ENCODE assay signal across 9 mouse cellular contexts in the genomic region with DNA sequence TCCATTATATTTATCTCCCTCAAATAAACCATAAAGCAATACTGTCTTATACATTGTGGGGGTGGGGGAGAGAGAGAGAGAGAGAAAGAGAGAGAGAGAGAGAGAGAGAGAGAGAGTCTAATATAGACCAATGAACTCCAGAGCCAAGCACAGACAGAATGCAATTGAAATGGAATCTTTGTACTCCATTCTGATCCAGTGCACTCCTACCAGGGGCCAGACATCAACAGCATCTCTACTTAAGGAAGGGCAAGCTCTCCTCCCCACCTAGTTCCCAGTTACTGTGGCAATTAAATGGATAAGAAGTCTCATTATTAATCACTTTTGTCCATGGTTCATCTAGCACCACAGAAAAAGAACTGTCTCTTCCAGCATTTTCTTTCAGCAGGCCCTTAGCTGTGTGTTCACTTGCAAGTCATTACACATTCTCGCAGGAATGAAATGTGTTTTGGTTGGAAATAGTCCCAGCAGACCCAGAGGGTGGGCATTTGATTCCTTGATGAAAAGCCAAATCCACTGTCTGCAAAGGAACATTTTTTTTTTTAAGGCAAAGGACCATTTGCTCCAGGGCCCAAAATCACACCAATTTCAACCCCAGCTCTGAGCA.
DNase-seq lines count a peak whose midpoint lies in the region; ATAC-seq lines count a peak whose summit lies in the region.
"Had no signal": no experiment of that assay in that cellular context is flagged by ENCODE, and none has a peak within 500 bp of the region (broad histone marks: within the 10 kb centered on the region; RNA-seq: fewer than 3 reads in every experiment).

No protein-coding gene starts in this region.

- peak overlapping the region; percentile 60 for H3K27ac ChIP-seq in heart, embryonic 15.5 days
- H3K27ac ChIP-seq in embryonic facial prominence, embryonic 15.5 days (replicated peaks) = peak overlapping the region; percentile 66; the same call in 1 of the 2 replicates
- H3K27ac ChIP-seq in limb, embryonic 15.5 days = peak overlapping the region; percentile 82
- H3K27ac ChIP-seq: kidney, embryonic 15.5 days had no signal

- DNase-seq in heart, postnatal 25 days (ENCODE audit: low spot score) = no peak
- peak; percentile 61 for DNase-seq in lung, postnatal 10 days
- no peak for DNase-seq in lung, postnatal 36 days

- no peak overlapping the region for H3K4me3 ChIP-seq in heart, embryonic 15.5 days
- no peak overlapping the region for H3K4me3 ChIP-seq in embryonic facial prominence, embryonic 15.5 days (replicated peaks)
- H3K4me3 ChIP-seq in limb, embryonic 15.5 days = no peak overlapping the region
- H3K4me3 ChIP-seq: kidney, embryonic 15.5 days had no signal

- no peaks in the 10 kb centered on the region for H3K27me3 ChIP-seq in heart, embryonic 15.5 days
- H3K27me3 ChIP-seq in embryonic facial prominence, embryonic 15.5 days = no peaks in the 10 kb centered on the region
- H3K27me3 ChIP-seq in limb, embryonic 15.5 days = no peaks in the 10 kb centered on the region
- H3K27me3 ChIP-seq: kidney, embryonic 15.5 days had no signal

- intact Hi-C loops in heart, postnatal 25 days (cut with DNase I) = no loop called here

- no peak overlapping the region for H3K9ac ChIP-seq in heart, embryonic 15.5 days
- no peak overlapping the region for H3K9ac ChIP-seq in embryonic facial prominence, embryonic 15.5 days
- H3K9ac ChIP-seq in limb, embryonic 15.5 days = no peak overlapping the region
- H3K9ac ChIP-seq: kidney, embryonic 15.5 days had no signal

- ATAC-seq in heart, embryonic 15.5 days (replicated peaks; ENCODE audit: insufficient number of reproducible peaks, insufficient read depth, low FRiP score, low read depth) = no peak
- ATAC-seq in embryonic facial prominence, embryonic 15.5 days (ENCODE audit: insufficient number of reproducible peaks, low FRiP score, low TSS enrichment, low read depth) = no peak
- ATAC-seq in limb, embryonic 15.5 days (ENCODE audit: insufficient number of reproducible peaks, low FRiP score, low TSS enrichment, low read depth) = no peak
- ATAC-seq in activated CD4-positive, CD25-positive, alpha-beta regulatory T cell, adult 4 months = no peak

- no peak overlapping the region for H3K4me2 ChIP-seq in heart, embryonic 15.5 days
- H3K4me2 ChIP-seq in embryonic facial prominence, embryonic 15.5 days (replicated peaks) = no peak overlapping the region
- no peak overlapping the region for H3K4me2 ChIP-seq in limb, embryonic 15.5 days
- H3K4me2 ChIP-seq: kidney, embryonic 15.5 days had no signal

- WGBS in heart, embryonic 15.5 days = 37% methylated on average over 1 of the region's 1 CpGs
- WGBS in embryonic facial prominence, embryonic 15.5 days = 17% methylated on average over 1 of the region's 1 CpGs
- WGBS in limb, embryonic 15.5 days = 15% methylated on average over 1 of the region's 1 CpGs

- H3K9me3 ChIP-seq in heart, embryonic 15.5 days (replicated peaks) = no peaks in the 10 kb centered on the region
- H3K9me3 ChIP-seq in embryonic facial prominence, embryonic 15.5 days (replicated peaks) = no peaks in the 10 kb centered on the region
- no peaks in the 10 kb centered on the region for H3K9me3 ChIP-seq in limb, embryonic 15.5 days
- H3K9me3 ChIP-seq: G1E; kidney, embryonic 15.5 days had no signal

- no peaks in the 10 kb centered on the region for H3K36me3 ChIP-seq in heart, embryonic 15.5 days
- no peaks in the 10 kb centered on the region for H3K36me3 ChIP-seq in embryonic facial prominence, embryonic 15.5 days
- no peaks in the 10 kb centered on the region for H3K36me3 ChIP-seq in limb, embryonic 15.5 days
- H3K36me3 ChIP-seq: G1E; kidney, embryonic 15.5 days had no signal

- H3K4me1 ChIP-seq in heart, embryonic 15.5 days (replicated peaks) = peaks cover 4% of the 10 kb centered on the region; the same call in 1 of the 2 replicates
- H3K4me1 ChIP-seq in embryonic facial prominence, embryonic 15.5 days = peaks cover 9% of the 10 kb centered on the region
- peaks cover 10% of the 10 kb centered on the region; the same call in 1 of the 2 replicates for H3K4me1 ChIP-seq in limb, embryonic 15.5 days
- H3K4me1 ChIP-seq: kidney, embryonic 15.5 days had no signal
